Mouse (Mus musculus): Measurements from ENCODE around the gene Kcnk16.

- no peak for TF ChIP-seq CTCF (IDR thresholded peaks at IDR 0.05; ENCODE audit: low read depth)
- TF ChIP-seq EP300 (IDR thresholded peaks at IDR 0.05; ENCODE audit: low read depth): no peak
Measured at GRCm38 (mm10) chr14:20291391-20291790, 22.4 kb upstream of the Kcnk16 start.
